Mouse (Mus musculus) hematopoietic stem cell, adult 5-6 weeks (primary cell): ENCODE results near the gene Trpm7. TPM values are rescaled to one million over a fixed set of nuclear protein-coding genes. Genes with fewer than 3 reads are reported as not detected.
A peak's percentile ranks its signal among the peaks of the same experiment; 100 is the strongest.

Experiments used
- ATAC-seq, 2 experiments: fragments of 125-278 bp in 1 of 2; replicated peaks in 1 of 2; 2 replicates each; pipeline ENCODE4 v1.8.0; 2016 to 2017; ENCODE audit warnings: inconsistent platforms in 2 of 2, mild to moderate bottlenecking in 2 of 2, moderate number of reproducible peaks in 2 of 2, low read depth in 1 of 2, moderate TSS enrichment in 1 of 2; ENCODE audit not compliant: low FRiP score in 2 of 2, poor library complexity in 2 of 2, severe bottlenecking in 2 of 2, insufficient read depth in 1 of 2, low TSS enrichment in 1 of 2
- total RNA-seq: library from RNA; stranded (forward); fragments of 172-1452, 232-1000 nt; gene quantifications from 2 replicates; pipeline ENCODE4 v1.2.3, GENCODE M21; 2017

The Trpm7 gene
- total RNA-seq, 1 experiment from 2014 or later: 78.6 TPM

- no peak for ATAC-seq
These were observed 10.4 kb downstream of the Trpm7 start for GRCm38 (mm10) chr2:126865501-126866199.

DNA sequence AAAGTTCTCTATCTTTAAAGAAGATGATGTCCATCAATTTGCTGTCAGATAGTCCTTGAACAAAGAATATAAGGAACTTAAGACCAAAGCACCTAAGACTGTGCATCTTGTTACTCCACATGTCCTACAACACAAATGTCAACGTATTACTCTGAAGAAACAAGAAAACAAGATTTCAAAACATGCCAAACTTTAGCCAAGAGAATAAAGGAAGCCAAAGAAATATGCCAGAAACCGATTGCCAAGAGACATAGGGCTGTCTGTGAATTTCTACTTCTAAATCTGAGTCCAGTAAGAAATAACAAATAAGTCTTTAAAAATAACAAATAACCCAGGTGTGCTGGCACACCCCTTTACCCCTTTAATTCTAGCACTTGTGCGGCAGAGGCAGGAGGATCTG is 11.0 kb downstream of the Trpm7 start:
- ATAC-seq: no peak

DNA sequence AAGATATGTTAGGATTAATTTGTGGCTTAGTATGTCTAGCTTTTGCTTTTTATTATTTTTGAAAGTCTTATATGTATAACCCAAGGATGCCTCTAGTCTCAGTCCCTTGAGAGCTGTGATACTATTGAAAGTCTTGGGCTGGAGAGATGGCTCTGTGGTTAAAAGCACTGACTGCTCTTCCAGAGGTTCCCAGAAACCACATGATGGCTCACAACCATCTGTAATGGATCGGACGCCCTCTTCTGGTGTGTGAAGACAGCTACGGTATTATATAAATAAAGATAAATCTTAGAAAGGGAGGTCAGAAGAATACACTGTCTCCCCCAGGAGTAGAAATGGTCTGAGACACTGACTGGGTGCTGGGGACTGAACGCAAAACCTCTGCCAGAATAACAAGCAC is 31.3 kb downstream of the Trpm7 start:
- ATAC-seq: no peak

DNA sequence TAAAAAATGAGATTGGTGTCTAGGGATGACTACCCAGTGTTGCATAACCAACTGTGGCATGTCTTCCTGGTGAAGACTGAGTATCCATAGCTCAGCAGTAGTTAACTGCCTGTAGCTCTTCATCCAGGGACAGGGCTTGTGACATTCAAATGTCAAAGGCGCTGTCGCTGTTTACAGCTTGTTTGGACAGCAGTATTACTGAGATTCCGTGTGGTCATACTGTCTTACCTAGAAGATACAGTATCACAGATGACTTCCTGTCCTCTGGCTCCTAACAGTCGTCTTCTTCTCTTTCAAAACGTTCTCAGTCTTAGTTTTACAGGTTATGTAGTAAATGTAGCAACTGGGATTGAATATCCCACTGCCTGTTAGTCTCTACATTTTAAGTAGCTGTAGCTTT is 37.2 kb downstream of the Trpm7 start:
- no peak for ATAC-seq

GRCm38 (mm10) chr2:126817414-126817813 is 58.6 kb downstream of the Trpm7 start:
- no peak for ATAC-seq

- ATAC-seq: no peak
These were observed 59.2 kb downstream of the Trpm7 start for GRCm38 (mm10) chr2:126816644-126817347.

DNA sequence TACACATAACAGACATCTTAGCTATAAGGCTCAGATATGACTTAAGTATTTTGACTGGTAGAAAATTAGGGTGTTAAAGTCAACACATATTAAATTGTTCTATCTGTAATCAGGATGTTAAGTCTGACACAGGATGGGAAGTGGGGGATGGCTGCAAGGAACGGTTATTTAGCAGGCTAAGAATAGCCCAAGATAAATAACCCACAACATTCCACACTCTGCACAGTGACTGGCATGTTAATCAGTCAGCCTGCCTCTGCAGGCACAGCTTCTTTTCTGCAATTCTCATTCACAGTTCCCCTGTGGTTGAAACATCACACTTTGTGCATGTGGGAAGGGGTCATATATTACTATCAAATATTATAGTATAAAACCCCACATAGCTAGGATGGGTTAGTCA is 60.2 kb downstream of the Trpm7 start:
- ATAC-seq: no peak

DNA sequence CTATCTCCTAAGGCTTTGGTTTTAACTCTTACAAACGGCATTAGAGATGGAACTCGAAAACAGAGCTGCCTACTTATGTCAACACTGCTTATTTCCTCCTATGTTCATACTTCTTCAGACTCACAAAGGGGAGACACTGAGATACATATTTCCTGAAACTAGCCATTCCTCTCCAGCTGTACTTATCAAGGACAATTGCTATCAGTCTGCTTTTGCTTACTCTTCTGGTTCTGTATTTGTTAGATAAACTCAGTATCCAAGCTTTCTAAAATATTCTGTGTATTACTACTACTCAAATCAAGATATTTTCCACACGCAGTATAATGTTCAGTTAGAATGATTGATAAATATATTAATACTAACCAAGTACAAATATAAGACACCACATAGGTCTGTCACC is 74.0 kb downstream of the Trpm7 start:
- no peak for ATAC-seq

DNA sequence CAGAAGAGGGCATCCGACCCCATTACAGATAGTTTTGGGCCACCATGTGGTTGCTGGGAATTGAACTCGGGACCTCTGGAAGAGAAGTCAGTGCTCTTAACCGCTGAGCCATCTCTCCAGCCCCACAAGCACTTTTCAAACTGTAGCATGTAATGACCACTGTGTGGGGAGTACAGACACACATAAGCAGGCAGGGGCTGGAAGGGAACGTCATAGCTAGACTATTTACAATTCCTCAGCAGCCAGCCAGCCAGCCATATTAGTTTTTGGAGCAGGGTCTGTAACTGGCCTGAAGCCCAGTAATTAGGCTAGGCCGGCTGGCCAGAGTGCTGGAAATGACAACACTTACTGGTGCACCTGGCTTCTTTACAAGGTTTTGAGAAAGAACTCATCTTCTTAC is 77.6 kb downstream of the Trpm7 start:
- no peak for ATAC-seq

DNA sequence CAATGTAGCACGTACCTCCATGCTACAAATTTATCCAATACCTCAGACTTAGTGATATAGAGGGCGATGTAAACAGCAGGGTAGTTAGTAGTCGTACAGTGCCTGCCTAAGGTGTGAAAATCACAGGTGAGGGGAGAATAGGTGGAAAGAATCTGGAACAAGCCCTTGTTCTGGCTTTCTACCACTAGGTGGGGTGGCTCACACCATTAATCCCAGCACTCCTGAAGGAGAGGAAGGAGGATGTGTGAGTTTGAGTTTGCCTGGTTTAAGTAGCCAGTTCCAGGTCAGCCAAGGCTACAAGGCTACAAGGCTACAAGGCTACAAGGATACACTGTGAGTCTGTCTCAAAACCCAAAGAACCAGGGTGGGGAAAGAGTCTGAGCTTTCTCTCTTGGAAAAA is 80.3 kb downstream of the Trpm7 start:
- no peak for ATAC-seq

- no peak for ATAC-seq
These were observed 83.4 kb downstream of the Trpm7 start for GRCm38 (mm10) chr2:126792611-126793010.

- ATAC-seq: peak; percentile 29 to 42; a peak in 1 of 4 replicates
These were observed 88.2 kb downstream of the Trpm7 start for GRCm38 (mm10) chr2:126787721-126788342.

DNA sequence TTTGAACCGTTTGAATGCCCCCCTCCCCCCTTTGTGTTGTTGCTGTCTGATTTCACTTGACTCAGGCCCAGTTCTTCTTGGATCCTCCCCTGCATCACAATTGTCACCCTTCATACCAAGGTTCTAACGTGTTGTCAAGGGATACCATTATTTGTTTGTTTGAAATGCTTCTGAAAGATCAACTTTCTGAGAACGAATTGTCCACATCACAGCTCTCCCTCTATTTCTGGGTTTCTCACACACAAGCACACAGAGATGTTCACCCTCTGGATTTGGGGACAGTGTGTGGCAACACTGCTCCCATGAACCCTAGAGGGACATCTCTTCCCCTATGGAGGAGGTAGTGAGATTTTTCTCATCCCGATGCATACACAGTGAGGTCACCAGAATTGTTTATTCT is 92.7 kb downstream of the Trpm7 start, which contains the start of gene Usp50:
Gene Usp50 (minus strand): TSS at position 101 of the 400 bp plus-strand sequence.
- no peak for ATAC-seq

DNA sequence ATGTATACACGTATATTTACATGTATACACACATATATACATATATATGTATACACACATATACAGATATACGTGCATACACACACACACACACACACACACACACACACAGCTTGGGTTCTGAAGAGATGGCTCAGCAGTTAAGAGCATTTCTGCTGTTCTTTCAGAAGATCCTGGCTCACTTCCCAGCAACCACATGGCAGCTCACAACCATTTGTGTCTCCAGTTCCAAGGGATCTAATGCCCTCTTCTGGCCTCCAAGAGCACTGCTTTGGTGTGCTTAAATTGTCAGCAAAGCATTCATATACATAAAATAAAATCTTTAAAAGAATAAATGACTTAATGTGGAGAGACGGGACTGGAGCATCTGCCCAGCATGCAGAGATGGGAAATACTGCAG is 93.6 kb downstream of the Trpm7 start:
- peak; percentile 36 to 63; a peak in 1 of 4 replicates for ATAC-seq

- no peak for ATAC-seq
These were observed 94.6 kb downstream of the Trpm7 start for GRCm38 (mm10) chr2:126781478-126781877.

DNA sequence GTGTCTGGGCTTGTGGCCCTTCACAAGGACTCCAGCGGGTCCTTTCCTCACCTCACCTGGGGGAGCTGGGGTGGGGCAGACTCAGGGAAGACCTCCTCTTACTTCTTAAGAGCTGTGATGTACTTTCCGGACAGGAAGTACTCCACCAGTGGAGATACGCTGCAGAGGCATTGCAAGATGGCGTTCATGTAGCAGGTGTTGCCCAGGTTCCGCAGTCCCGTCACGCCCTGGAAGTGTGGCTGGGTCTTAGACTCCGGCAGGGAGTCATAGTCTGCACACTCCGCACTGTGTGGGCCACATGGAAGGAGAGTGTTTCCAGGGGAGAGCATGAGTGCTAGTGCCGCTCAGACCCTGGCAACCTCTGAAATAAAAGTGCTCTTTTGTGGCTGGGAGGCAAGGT is 95.7 kb downstream of the Trpm7 start:
- no peak for ATAC-seq

DNA sequence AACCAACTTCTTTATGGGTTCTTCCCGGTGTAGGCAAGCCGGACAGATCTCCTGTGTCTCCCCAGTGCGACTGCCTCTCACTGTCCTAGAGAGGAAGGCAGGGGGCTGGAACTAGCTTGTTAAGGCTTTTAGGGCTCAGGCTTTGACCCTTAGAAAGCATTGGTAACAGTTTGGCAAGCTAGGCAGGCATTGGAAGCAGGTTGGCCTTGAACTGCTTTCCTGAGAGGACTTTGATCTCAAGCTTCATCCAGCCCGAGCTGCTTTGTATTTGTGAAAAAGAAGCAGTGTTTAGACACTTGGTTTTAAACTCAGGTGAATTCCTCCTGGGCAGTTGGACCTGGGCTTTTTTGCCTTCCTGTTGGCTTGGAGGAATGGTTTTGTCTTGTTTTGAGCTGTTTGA is 97.2 kb downstream of the Trpm7 start:
- no peak for ATAC-seq

GRCm38 (mm10) chr2:126776416-126776815 is 99.6 kb downstream of the Trpm7 start:
- ATAC-seq: no peak
